Mouse (Mus musculus): ENCODE results near the gene Commd1.
A peak's percentile ranks its signal among the peaks of the same experiment; 100 is the strongest.

Commd1 gene

GRCm38 (mm10) chr11:22937716-22938316 is 44.4 kb downstream of the Commd1 start:
- no peak for DNase-seq

- DNase-seq: no peak
Measured at GRCm38 (mm10) chr11:22936446-22937125, 45.6 kb downstream of the Commd1 start.

DNA sequence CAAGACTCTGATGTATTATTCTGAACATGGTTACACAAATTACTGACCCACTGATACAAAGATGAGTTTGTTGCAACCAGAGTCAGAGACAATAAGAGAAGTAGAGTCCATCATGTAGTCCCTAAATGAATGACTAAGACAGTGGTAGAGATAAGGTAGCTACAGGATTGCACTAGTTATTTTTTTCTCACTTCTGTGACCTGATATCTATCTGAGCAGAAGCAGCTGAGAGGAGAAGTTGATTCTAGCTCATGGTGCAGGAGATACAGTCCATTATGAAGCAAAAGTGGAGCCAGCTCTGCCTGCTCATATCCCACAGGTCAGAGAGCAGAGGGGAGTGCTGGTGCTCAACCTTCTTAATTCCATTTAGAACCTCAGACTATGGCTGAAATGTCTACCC is 50.0 kb downstream of the Commd1 start:
- no peak for DNase-seq

- DNase-seq: no peak
Measured at GRCm38 (mm10) chr11:22931320-22931905, 50.8 kb downstream of the Commd1 start.

GRCm38 (mm10) chr11:22930129-22930528 is 52.1 kb downstream of the Commd1 start:
- DNase-seq: no peak

- DNase-seq: no peak
Measured at GRCm38 (mm10) chr11:22928586-22929169, 53.5 kb downstream of the Commd1 start.

DNA sequence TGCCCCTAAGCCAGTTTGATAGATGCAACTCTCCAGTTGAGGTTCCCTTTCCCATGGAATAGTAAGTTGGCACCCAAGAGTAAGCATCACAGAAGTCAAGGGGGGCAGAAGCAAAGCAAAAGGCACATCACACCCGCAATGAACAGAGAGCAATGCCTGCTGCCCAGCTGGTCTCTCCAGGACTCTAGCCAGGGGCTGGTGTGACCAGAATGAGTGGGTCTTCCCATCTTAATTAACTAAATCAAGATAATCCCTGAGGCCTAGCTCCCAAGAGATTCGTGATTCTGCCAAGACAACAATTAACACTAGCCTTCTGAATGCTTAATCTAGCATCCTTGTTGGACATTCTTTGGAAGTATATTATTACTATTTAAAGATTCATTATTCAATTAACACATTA is 58.6 kb downstream of the Commd1 start:
- DNase-seq: no peak

DNA sequence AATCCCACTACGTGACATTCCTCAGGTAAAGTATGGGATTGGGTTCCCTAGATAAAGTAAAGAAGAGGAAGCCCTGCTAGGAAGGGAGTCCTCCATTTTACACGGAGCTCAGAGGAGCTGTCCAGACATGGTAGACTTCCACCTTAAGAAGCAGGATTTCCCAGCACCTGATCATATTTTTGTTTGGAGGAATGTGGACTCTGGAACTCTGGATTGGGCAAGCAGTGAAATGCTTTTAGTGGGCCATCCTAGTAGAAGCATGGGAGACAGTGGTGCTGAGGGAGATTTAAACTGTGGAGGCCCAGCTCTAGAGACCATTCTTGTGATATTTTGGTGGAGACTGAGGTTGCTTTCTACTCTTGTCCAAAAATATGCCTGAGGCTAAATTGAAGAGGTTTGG is 59.6 kb downstream of the Commd1 start:
- no peak for DNase-seq

DNA sequence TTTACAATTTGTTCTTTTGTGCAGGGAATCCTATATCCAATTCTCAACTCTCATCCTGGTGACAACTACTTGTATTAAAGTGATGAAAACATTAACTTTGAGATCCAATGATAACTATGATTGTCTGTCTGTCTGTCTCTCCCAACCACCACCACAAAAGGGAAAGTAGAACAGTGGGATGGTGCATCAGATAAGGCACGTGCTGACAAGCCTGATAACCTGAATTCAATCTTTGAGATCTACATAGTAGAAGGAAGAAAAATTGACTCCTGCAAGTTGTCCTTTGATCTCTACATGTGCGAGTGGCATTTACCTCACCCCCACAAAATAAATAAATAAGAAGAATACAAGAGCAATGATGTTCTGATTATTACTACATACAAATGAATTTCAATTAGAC is 62.8 kb downstream of the Commd1 start:
- no peak for DNase-seq

DNA sequence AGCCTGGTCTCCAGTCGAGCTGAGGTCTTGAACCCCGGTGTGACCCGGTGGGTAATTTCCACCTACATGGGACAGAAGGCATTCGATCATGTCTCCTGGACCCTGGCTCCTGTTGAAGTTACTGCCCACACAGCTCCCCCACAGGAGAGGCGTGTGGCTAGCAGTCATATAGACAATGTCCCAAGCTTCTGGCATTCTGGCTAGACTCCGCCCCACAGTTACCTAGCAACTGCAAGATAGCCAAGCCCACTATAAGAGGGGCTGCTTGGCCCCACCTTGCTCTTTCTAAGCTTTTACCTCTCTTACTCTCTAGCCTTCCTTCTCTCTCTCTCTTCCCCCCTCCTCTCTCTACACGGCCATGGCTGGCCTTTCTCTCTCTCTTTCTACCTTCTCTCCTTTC is 64.4 kb downstream of the Commd1 start:
- no peak for DNase-seq

- no peak for DNase-seq
Measured at GRCm38 (mm10) chr11:22913744-22914143, 68.4 kb downstream of the Commd1 start.

DNA sequence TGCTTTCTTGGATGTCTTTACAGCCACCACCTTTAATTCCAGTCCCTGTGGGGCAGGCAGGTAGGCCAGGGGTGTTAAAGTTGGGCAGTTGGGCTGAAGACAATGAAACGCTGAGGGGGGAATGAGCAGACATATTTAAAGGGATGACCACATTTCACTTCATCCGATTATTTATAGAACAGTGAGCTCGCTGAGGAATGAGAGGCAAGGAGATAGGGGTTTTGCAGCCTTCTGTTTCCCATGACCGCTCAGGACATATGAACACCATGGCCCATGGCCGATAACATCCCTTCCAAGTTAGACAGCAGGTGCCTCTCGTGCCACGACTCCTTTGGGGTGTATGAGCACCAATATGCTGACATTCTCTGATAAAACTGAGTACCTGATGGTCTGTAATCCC is 70.4 kb downstream of the Commd1 start:
- no peak for DNase-seq

DNA sequence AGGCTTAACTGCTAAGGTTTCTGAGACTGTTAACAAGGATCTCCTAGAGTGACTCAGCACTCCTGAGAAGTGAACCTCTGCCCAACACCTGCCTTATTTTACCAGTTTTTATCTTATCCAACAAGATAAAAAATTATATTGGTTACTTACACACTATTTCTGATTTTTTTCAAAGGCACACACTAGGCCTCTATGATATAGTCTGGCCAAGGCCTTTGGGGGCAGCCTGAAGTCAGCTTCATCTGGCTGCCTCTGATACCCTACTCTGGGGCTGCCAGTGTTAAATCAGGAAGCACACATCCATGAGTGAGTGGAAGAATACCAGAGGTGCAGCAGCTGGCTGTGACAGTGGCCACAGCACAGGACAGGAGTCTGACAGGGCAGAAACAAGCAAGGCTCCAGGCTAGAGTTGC is 75.7 kb downstream of the Commd1 start:
- DNase-seq: no peak

GRCm38 (mm10) chr11:22902923-22903322 is 79.3 kb downstream of the Commd1 start:
- DNase-seq: no peak

- no peak for DNase-seq
Measured at GRCm38 (mm10) chr11:22900041-22900440, 82.1 kb downstream of the Commd1 start.

DNA sequence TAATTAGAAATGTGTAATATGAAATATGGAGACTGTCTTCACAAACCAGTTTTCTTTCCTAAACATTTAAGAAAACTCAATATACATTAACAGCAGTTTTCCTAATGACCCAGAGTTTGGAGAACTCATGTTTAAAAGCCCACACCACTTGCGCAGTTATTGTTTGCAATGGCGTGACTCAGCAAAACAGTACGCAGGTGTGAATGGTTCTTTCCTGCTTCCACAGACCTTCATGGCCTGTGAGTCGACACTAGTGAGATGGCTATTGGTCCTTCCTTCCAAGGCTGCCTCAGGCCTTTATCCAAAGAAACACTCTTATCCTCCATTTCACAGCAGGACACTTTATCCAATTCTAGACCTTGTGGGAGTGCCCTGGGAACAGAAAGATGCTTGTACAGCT is 84.5 kb downstream of the Commd1 start:
- no peak for DNase-seq

DNA sequence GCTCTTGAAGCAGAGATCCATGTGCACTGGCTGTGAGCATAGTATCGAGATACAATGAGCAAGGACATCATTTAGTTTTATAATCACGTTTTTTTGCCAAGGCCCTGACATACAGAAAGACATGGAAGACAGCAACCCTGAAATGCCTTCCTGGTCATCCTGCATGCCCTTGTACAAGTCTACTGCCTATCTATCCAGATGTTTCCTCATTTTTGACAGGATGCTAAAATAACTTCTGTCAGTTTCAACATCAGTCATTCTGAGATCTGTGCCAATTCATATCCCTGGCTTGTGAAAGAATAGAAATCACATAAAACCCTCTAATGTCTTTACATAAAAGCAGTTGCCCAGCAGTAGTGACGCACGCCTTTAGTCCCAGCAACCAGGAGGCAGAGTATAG is 85.1 kb downstream of the Commd1 start:
- DNase-seq: no peak

DNA sequence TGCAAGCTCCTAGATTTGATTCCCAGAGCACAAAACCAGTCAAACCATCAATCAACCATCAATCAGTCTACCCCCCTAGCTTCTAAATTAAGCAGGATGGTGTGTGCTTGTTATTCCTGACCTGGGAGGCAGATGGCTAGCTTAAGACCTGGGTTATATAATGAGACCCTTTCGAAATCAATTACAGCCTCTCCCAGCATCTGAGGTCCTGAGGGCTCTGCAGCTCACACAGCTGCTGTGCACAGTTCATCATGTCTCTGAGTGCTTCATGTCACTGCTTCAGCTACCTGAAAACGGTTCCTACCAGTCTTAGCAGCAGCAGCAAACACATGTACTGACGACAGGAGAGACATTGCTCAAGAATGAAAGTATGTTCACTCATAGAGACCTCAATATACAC is 89.1 kb downstream of the Commd1 start:
- DNase-seq: no peak

DNA sequence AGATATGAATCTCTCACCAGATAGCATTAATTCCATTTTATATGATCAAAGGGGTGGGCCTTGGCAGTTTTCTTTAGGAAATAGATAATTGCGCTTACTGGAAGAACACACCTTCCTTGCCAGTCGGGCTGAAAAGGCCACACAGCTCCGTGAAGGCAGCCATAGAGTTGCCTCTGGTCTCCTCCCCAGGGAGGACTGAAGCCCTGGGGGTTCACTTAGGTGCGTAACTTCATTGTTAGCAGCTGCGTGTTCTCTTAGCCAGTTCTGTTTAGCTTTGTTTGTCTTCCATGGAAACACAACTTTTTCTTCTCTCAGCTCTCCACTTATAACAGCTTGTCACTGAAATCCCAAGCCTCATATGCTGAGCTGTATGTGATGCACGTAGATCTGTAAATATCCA is 89.7 kb downstream of the Commd1 start:
- no peak for DNase-seq

DNA sequence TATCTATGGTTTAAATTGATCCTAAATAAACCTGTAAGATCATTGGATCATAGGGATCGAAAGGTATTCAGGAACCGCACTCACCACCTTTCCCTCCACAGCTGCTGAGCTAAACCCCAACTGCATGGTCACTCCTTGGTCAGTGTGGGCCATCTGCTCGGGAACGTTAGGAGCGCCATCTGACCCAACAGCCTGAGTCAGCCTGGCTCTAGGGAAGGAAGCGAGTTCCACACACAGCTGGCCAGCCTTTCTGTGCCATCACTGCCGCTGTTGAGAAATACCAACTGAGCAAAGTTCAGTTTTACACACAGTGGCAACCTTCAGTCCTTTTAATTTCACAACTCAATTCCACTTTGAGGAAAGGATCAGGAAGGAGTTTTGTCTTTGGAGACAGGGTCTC is 90.3 kb downstream of the Commd1 start:
- peak; percentile 29 for DNase-seq

DNA sequence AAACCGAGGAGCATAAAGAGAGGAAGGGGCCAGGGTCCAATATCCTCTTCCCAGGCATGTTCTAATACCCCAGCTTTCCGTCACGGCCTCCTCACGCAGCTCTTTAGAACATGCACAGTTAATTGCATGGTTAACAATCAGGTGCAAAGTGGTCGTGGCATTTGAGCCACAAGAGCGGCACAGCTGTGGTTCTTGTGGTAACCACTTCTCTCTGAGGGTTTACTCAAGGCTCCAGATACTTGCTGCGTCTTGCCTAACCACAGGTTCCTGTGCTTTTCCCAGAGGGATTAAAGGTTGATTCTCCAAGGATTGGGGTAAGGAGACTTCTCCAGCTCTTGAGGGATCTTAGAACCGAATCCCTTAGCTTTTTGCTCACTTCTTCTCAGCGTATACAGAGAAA is 90.9 kb downstream of the Commd1 start:
- DNase-seq: no peak

- no peak for DNase-seq
Measured at GRCm38 (mm10) chr11:22889224-22889623, 93.0 kb downstream of the Commd1 start.

DNA sequence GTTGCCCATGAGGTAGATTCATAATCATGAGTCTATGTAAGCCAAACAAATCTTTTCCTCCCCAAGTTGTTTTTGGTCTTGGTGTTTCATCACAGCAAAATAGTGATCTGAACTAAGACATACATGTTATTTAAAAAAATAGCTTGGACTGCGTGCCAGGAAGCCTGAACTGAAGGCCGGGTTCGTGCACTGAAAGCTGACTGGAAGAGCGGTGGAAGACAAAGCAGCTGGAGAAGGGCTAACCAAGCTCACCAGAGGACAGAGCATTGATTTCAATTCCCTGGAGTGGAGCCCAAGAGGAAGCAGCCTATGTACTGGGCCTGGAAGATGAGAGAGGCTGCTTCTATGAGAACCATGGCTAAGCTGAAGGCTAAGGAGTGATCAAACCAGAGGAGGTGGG is 95.2 kb downstream of the Commd1 start:
- DNase-seq: no peak

- no peak for DNase-seq
Measured at GRCm38 (mm10) chr11:22885350-22885749, 96.8 kb downstream of the Commd1 start.
